ENCODE assay signal across 11 mouse cellular contexts in the genomic region with DNA sequence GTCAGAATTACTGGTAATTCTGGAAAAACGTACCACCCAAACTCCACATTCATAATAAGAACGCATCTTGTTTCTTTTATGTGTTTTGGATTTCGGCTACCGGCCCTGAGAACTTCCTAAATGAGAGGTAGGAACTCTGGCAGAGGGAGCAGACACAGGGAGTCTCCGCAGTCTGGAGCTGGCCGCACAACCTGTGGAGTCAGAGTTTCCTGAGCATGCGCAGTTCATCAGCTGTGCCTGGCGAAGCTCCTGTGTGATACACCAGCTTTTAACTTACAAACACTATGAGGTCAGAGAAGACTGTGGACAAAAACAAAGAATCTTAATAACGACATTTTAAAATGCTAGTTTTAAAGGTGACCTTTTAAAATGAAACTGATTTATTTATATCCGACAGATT.
A peak's percentile ranks its signal among the peaks of the same experiment; 100 is the strongest.
DNase-seq lines count a peak whose midpoint lies in the region; ATAC-seq and TF ChIP-seq lines count a peak whose summit lies in the region.
"Had no signal": no experiment of that assay in that cellular context is flagged by ENCODE, and none has a peak within 500 bp of the region (broad histone marks: within the 10 kb centered on the region; RNA-seq: fewer than 3 reads in every experiment).

No protein-coding gene starts in this region.

- no peaks in the 10 kb centered on the region for H3K36me3 ChIP-seq in kidney, postnatal 0 days (ENCODE audit: insufficient read depth, low read length)
- no peaks in the 10 kb centered on the region for H3K36me3 ChIP-seq in intestine, embryonic 15.5 days
- H3K36me3 ChIP-seq: midbrain, embryonic 12.5 days had no signal

- H3K9me3 ChIP-seq in kidney, postnatal 0 days (replicated peaks; ENCODE audit: low read length), result no peaks in the 10 kb centered on the region
- H3K9me3 ChIP-seq in intestine, embryonic 15.5 days, result no peaks in the 10 kb centered on the region
- H3K9me3 ChIP-seq: forebrain, embryonic 13.5 days; midbrain, embryonic 12.5 days had no signal

- H3K4me2 ChIP-seq in kidney, postnatal 0 days (ENCODE audit: low read length), result peak overlapping the region; percentile 52; the same call in 1 of the 2 replicates
- no peak overlapping the region for H3K4me2 ChIP-seq in intestine, embryonic 15.5 days (replicated peaks)
- H3K4me2 ChIP-seq: forebrain, embryonic 13.5 days; midbrain, embryonic 12.5 days had no signal

- no peak for TF ChIP-seq CTCF in kidney, postnatal 0 days (IDR thresholded peaks at IDR 0.05; ENCODE audit: low read depth)

- peak; percentile 17 for DNase-seq in embryo, embryonic 10 days (ENCODE audit: low spot score)
- no peak for DNase-seq in embryo, embryonic 9.5 days (ENCODE audit: extremely low spot score)
- DNase-seq in embryo, embryonic 11 days, result peak; percentile 27
- peak; percentile 34 for DNase-seq in kidney, postnatal 0 days (ENCODE audit: low spot score)
- peak; percentile 56 for DNase-seq in lung, postnatal 14 days
- no peak for DNase-seq in spleen, adult 12 weeks (ENCODE audit: low spot score)
- DNase-seq in right cerebral cortex, postnatal 14 days, result no peak
- DNase-seq: thymus, postnatal 36 days had no signal

- H3K4me1 ChIP-seq in kidney, postnatal 0 days (replicated peaks; ENCODE audit: insufficient read depth, low read length), result no peaks in the 10 kb centered on the region
- H3K4me1 ChIP-seq in intestine, embryonic 15.5 days (replicated peaks), result no peaks in the 10 kb centered on the region
- H3K4me1 ChIP-seq: forebrain, embryonic 13.5 days; midbrain, embryonic 12.5 days had no signal

- no peak; the same call in 1 of the 2 replicates for ATAC-seq in kidney, postnatal 0 days (replicated peaks; ENCODE audit: low FRiP score, low read depth)
- no peak for ATAC-seq in intestine, embryonic 15.5 days
- ATAC-seq: forebrain, embryonic 13.5 days had no signal

- H3K27ac ChIP-seq in kidney, postnatal 0 days, result no peak overlapping the region
- no peak overlapping the region for H3K27ac ChIP-seq in intestine, embryonic 15.5 days
- H3K27ac ChIP-seq: forebrain, embryonic 13.5 days; midbrain, embryonic 12.5 days had no signal

- WGBS in kidney, postnatal 0 days, result 66% methylated on average over 10 of the region's 10 CpGs
- WGBS in intestine, embryonic 15.5 days, result 65% methylated on average over 10 of the region's 10 CpGs

- peak overlapping the region; percentile 19; the same call in 1 of the 2 replicates for H3K4me3 ChIP-seq in kidney, postnatal 0 days (replicated peaks; ENCODE audit: low read depth, low read length)
- H3K4me3 ChIP-seq in intestine, embryonic 15.5 days (replicated peaks), result no peak overlapping the region
- H3K4me3 ChIP-seq: forebrain, embryonic 13.5 days; midbrain, embryonic 12.5 days had no signal

- H3K27me3 ChIP-seq in kidney, postnatal 0 days (ENCODE audit: insufficient read depth, low read length), result no peaks in the 10 kb centered on the region
- H3K27me3 ChIP-seq in intestine, embryonic 15.5 days (replicated peaks), result no peaks in the 10 kb centered on the region
- H3K27me3 ChIP-seq: forebrain, embryonic 13.5 days; midbrain, embryonic 12.5 days had no signal

- H3K9ac ChIP-seq in kidney, postnatal 0 days (ENCODE audit: low read depth, low read length), result no peak overlapping the region
- H3K9ac ChIP-seq in intestine, embryonic 15.5 days, result no peak overlapping the region
- H3K9ac ChIP-seq: forebrain, embryonic 13.5 days; midbrain, embryonic 12.5 days had no signal

Comparison
In these comparisons a context has a peak if more than half of its experiments do, and no peak if none do; other contexts are left out.
1. DNase-seq: peak in embryo, embryonic 10 days (single experiment), embryo, embryonic 11 days (single experiment), kidney, postnatal 0 days (single experiment) and lung, postnatal 14 days (single experiment); none in embryo, embryonic 9.5 days (single experiment), spleen, adult 12 weeks (single experiment) and right cerebral cortex, postnatal 14 days (single experiment).